Mouse (Mus musculus): ENCODE results near the gene Ppp2r2d. TPM values are rescaled to one million over a fixed set of nuclear protein-coding genes. Genes with fewer than 3 reads are reported as not detected.

The Ppp2r2d gene
- polyA plus RNA-seq, 1 experiment from 2014 or later, result 16.5 TPM

GRCm38 (mm10) chr7:138840594-138841021, 5.3 kb upstream of the Ppp2r2d start:
- H3K4me2 ChIP-seq (ENCODE audit: low read depth, low read length), result no peak overlapping the region
- H3K9me3 ChIP-seq (ENCODE audit: control insufficient read depth, low read length), result no peaks in the 10 kb centered on the region
- no peaks in the 10 kb centered on the region for H3K27me3 ChIP-seq (ENCODE audit: control insufficient read depth, insufficient read depth, low read depth, low read length)
- ATAC-seq (ENCODE audit: low read depth), result no peak
- H3K9ac ChIP-seq (ENCODE audit: low read length), result no peak overlapping the region
- H3K36me3 ChIP-seq (ENCODE audit: control insufficient read depth, insufficient read depth, low read length), result peaks cover 8% of the 10 kb centered on the region
- H3K4me3 ChIP-seq (ENCODE audit: low read length), result no peak overlapping the region
- H3K27ac ChIP-seq (ENCODE audit: low read length), result no peak overlapping the region
- WGBS, result 30% methylated on average over 4 of the region's 4 CpGs
- peaks cover 15% of the 10 kb centered on the region for H3K4me1 ChIP-seq (replicated peaks; ENCODE audit: control insufficient read depth, insufficient read depth, low read length)

- Histone ChIP-seq H3K27me3 (ENCODE audit: control insufficient read depth, insufficient read depth, low read depth, low read length) (no peaks in the 10 kb centered on the region), H3K27ac (ENCODE audit: low read length) (no peak overlapping the region), H3K36me3 (ENCODE audit: control insufficient read depth, insufficient read depth, low read length) (no peaks in the 10 kb centered on the region), H3K4me2 (ENCODE audit: low read depth, low read length) (no peak overlapping the region), H3K4me3 (ENCODE audit: low read length) (no peak overlapping the region), H3K9ac (ENCODE audit: low read length) (no peak overlapping the region), H3K4me1 (replicated peaks; ENCODE audit: control insufficient read depth, insufficient read depth, low read length) (peaks cover 15% of the 10 kb centered on the region), H3K9me3 (ENCODE audit: control insufficient read depth, low read length) (no peaks in the 10 kb centered on the region)
- no peak for ATAC-seq (ENCODE audit: low read depth)
- 70% methylated on average over 3 of the region's 3 CpGs for WGBS
These were observed 4.3 kb upstream of the Ppp2r2d start for GRCm38 (mm10) chr7:138841436-138842151.

DNA sequence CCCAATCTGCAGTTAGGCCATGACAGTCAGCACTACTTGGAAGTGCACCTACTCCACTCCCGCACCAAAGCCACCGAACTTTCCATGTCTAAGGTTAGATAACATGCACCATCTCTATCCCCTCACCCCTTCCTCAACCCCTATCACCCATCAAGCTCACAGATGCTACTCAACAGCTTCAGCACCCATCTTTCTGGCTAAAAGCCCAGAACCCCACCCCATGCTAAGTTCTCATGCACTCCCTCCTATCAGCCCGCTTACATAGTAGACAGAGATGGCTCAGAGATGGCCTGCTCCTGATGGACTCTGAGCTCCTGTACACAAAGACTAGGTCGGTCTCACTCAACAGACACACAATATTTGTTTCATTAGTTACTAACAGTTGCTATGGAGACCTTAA, 2.5 kb upstream of the Ppp2r2d start:
- peaks cover 28% of the 10 kb centered on the region for H3K4me1 ChIP-seq (replicated peaks; ENCODE audit: control insufficient read depth, insufficient read depth, low read length)
- H3K36me3 ChIP-seq (ENCODE audit: control insufficient read depth, insufficient read depth, low read length), result 0 out of 2 replicates have a peak, but pooled peaks cover 2% of the 10 kb centered on the region
- no peak overlapping the region for H3K4me2 ChIP-seq (ENCODE audit: low read depth, low read length)
- no peak overlapping the region for H3K27ac ChIP-seq (ENCODE audit: low read length)
- no peaks in the 10 kb centered on the region for H3K27me3 ChIP-seq (ENCODE audit: control insufficient read depth, insufficient read depth, low read depth, low read length)
- H3K9me3 ChIP-seq (ENCODE audit: control insufficient read depth, low read length), result no peaks in the 10 kb centered on the region
- ATAC-seq (ENCODE audit: low read depth), result no peak
- H3K4me3 ChIP-seq (ENCODE audit: low read length), result no peak overlapping the region
- H3K9ac ChIP-seq (ENCODE audit: low read length), result no peak overlapping the region
- WGBS, result 81% methylated on average over 4 of the region's 4 CpGs

DNA sequence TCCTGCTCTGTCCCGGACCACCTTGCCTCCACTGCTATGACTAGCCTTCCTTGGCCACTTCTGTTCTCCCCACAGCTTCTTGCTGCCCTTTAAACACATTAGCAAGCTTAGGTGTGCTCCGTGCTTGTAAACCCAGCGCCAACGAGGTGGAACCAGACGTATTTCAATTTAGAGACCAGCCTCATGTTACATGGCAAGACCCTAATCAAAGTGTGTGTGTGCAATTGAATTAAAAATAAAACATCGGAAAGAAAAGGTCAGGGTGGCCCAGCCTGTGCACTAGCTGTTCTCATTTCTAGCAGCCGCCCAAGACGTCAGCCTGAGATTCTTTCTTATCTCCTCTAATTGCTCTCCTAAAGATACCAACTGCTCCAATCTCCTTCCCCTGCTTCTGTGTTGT, 768 bp upstream of the Ppp2r2d start:
- peak overlapping the region; percentile 97 for H3K27ac ChIP-seq (ENCODE audit: low read length)
- peak overlapping the region; percentile 95 for H3K4me2 ChIP-seq (ENCODE audit: low read depth, low read length)
- 0 out of 2 replicates have a peak, but pooled peaks cover 4% of the 10 kb centered on the region for H3K36me3 ChIP-seq (ENCODE audit: control insufficient read depth, insufficient read depth, low read length)
- peaks cover 30% of the 10 kb centered on the region for H3K4me1 ChIP-seq (replicated peaks; ENCODE audit: control insufficient read depth, insufficient read depth, low read length)
- no peak for ATAC-seq (ENCODE audit: low read depth)
- H3K9me3 ChIP-seq (ENCODE audit: control insufficient read depth, low read length), result no peaks in the 10 kb centered on the region
- peak overlapping the region; percentile 99 for H3K4me3 ChIP-seq (ENCODE audit: low read length)
- H3K27me3 ChIP-seq (ENCODE audit: control insufficient read depth, insufficient read depth, low read depth, low read length), result no peaks in the 10 kb centered on the region
- H3K9ac ChIP-seq (ENCODE audit: low read length), result peak overlapping the region; percentile 98
- 30% methylated on average over 8 of the region's 8 CpGs for WGBS

DNA sequence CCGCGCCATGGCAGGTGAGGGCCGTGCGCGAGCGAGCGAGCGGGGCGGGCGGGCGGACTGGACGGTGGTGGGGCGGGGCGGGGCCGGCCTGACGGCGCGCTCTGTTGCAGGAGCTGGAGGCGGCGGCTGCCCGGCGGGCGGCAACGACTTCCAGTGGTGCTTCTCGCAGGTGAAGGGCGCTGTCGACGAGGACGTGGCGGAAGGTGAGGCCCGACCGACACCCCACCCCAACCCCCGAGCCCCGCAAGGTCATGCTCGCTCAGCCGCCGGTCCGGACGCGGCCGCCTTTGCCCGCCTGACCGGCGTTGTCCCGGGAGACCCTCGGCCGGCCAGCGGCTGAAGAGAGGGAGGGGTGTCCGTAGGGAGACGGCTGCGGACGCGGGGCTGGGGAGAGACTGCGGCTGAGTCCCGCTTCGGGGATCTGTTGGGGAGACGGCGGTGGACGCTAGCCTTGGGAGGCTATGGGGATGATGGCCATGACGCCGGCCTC, 668 bp downstream of the Ppp2r2d start:
- ATAC-seq (ENCODE audit: low read depth), result peak; percentile 88
- peak overlapping the region; percentile 98 for H3K9ac ChIP-seq (ENCODE audit: low read length)
- H3K9me3 ChIP-seq (ENCODE audit: control insufficient read depth, low read length), result no peaks in the 10 kb centered on the region
- H3K27ac ChIP-seq (ENCODE audit: low read length), result peak overlapping the region; percentile 97
- peaks cover 7% of the 10 kb centered on the region; the same call in 1 of the 2 replicates for H3K36me3 ChIP-seq (ENCODE audit: control insufficient read depth, insufficient read depth, low read length)
- peak overlapping the region; percentile 95 for H3K4me2 ChIP-seq (ENCODE audit: low read depth, low read length)
- H3K27me3 ChIP-seq (ENCODE audit: control insufficient read depth, insufficient read depth, low read depth, low read length), result no peaks in the 10 kb centered on the region
- H3K4me3 ChIP-seq (ENCODE audit: low read length), result peak overlapping the region; percentile 99
- 0% methylated on average over 42 of the region's 61 CpGs for WGBS
- H3K4me1 ChIP-seq (replicated peaks; ENCODE audit: control insufficient read depth, insufficient read depth, low read length), result peaks cover 30% of the 10 kb centered on the region

DNA sequence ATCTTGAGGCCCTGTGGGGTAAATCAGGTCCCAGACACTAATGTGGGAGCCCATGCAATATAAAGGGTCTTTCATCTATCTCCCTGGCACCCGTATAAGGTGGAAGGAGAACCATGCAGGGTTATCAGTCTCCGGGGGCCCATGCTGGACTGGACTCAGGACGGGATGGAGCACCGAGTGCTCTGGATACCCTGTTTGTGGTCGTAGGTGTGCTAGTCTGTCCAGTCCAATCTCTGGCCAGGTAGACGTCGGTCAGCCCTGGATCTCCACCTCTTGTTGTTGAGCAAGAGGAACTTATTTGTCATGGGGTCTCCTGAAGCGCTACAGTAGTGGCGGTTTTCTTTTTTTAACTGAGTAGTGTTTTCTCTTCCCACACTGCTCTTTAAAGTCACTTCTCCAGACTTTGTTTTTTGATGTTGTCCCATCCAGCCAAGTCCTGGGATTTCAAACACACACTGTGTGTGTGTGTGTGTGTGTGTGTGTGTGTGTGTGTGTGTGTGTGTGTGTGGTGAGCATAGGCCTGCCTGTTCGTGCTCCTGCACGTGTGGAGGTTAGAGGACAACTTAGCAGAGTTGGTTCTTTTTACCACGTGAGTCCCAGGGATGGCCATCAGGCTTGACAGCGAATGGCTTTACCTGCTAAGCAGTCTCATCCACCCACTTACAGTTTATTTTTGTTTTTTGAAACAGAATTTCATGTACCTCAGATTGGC, 1.6 kb downstream of the Ppp2r2d start:
- peak overlapping the region; percentile 98 for H3K9ac ChIP-seq (ENCODE audit: low read length)
- H3K9me3 ChIP-seq (ENCODE audit: control insufficient read depth, low read length), result no peaks in the 10 kb centered on the region
- no peak overlapping the region for H3K27ac ChIP-seq (ENCODE audit: low read length)
- WGBS, result 28% methylated on average over 13 of the region's 13 CpGs
- no peak for ATAC-seq (ENCODE audit: low read depth)
- peak overlapping the region; percentile 99 for H3K4me3 ChIP-seq (ENCODE audit: low read length)
- H3K27me3 ChIP-seq (ENCODE audit: control insufficient read depth, insufficient read depth, low read depth, low read length), result no peaks in the 10 kb centered on the region
- H3K36me3 ChIP-seq (ENCODE audit: control insufficient read depth, insufficient read depth, low read length), result peaks cover 11% of the 10 kb centered on the region; the same call in 1 of the 2 replicates
- H3K4me2 ChIP-seq (ENCODE audit: low read depth, low read length), result peak overlapping the region; percentile 95
- peaks cover 30% of the 10 kb centered on the region for H3K4me1 ChIP-seq (replicated peaks; ENCODE audit: control insufficient read depth, insufficient read depth, low read length)

DNA sequence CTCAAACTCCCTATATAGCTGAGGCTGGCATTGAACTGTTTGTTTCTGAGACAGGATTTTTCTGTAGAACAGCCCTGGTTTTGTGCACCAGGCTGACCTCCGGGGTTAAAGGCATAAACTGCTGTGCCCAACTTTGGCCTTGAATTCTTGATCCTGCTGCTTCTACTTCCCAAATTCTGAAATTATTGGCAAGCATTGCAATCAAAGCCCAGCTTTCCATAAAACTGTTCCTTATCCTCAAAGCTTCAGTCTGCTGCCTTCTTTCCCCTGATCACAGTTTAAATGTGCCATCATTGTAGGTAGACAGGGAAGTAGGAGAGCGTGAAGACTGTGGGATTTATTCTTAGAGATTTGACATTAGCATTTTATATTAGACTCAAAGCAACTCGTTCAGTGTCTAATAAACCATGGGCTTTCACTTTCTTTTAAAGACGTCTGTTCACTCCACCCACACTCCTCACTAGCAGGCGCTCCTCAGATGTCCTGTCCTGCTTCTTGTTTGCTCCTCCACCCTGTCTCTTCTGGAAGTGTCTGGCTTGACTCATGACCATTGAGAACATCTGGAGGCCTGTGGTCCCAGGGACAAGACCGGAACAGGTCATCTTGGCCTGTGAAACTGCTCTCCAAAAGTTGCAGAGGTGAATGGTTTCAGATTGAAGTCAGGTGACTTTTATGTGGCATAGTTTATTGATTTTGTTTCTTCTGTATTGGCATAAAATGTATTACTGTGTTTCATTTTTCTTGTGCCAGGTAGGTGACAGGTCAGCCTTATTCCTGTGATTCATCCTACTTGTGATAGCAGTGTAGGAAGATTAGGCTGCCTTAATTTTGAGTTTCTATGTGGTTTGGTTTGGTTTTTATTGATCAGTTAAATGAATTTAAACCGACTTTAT, 2.4 kb downstream of the Ppp2r2d start:
- peaks cover 11% of the 10 kb centered on the region; the same call in 1 of the 2 replicates for H3K36me3 ChIP-seq (ENCODE audit: control insufficient read depth, insufficient read depth, low read length)
- no peak overlapping the region for H3K27ac ChIP-seq (ENCODE audit: low read length)
- 73% methylated on average over 7 of the region's 7 CpGs for WGBS
- peak overlapping the region; percentile 95 for H3K4me2 ChIP-seq (ENCODE audit: low read depth, low read length)
- H3K4me3 ChIP-seq (ENCODE audit: low read length), result peak overlapping the region; percentile 99
- ATAC-seq (ENCODE audit: low read depth), result no peak
- no peaks in the 10 kb centered on the region for H3K9me3 ChIP-seq (ENCODE audit: control insufficient read depth, low read length)
- peaks cover 30% of the 10 kb centered on the region for H3K4me1 ChIP-seq (replicated peaks; ENCODE audit: control insufficient read depth, insufficient read depth, low read length)
- peak overlapping the region; percentile 98 for H3K9ac ChIP-seq (ENCODE audit: low read length)
- H3K27me3 ChIP-seq (ENCODE audit: control insufficient read depth, insufficient read depth, low read depth, low read length), result no peaks in the 10 kb centered on the region

DNA sequence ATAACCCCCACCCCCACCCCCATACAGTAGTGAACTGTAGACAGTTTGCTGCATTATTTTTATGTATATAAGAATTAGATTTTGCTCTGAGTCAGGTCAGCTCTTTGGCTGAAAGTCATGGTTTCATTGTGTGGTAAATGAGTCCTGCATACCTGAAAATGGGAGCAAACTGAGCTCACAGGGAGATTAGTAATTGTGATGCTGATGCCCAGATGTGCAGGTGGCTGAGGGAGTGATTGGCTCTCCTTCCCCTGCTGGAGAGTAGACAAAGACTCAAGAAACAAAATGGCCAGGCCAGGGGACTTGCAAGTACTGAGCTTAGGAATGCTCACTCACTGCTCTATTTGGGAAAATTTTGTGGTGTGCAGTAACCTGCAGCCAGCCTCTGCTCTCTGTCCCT, 4.2 kb downstream of the Ppp2r2d start:
- Histone ChIP-seq H3K9ac (ENCODE audit: low read length) (no peak overlapping the region), H3K4me3 (ENCODE audit: low read length) (no peak overlapping the region), H3K4me2 (ENCODE audit: low read depth, low read length) (no peak overlapping the region), H3K9me3 (ENCODE audit: control insufficient read depth, low read length) (no peaks in the 10 kb centered on the region), H3K36me3 (ENCODE audit: control insufficient read depth, insufficient read depth, low read length) (peaks cover 11% of the 10 kb centered on the region; the same call in 1 of the 2 replicates), H3K27ac (ENCODE audit: low read length) (no peak overlapping the region), H3K4me1 (replicated peaks; ENCODE audit: control insufficient read depth, insufficient read depth, low read length) (peaks cover 19% of the 10 kb centered on the region), H3K27me3 (ENCODE audit: control insufficient read depth, insufficient read depth, low read depth, low read length) (no peaks in the 10 kb centered on the region)
- ATAC-seq (ENCODE audit: low read depth), result no peak
